Mouse (Mus musculus) erythroblast, embryonic 14.5 days (primary cell): Measurements from ENCODE around the gene Zfp629. TPM values are rescaled to one million over a fixed set of nuclear protein-coding genes. Genes with fewer than 3 reads are reported as not detected.

Experiments
- H3K27me3 ChIP-seq: 2 replicates; pipeline ENCODE4 v1.6.1; 2012; ENCODE audit warnings: inconsistent platforms; ENCODE audit not compliant: control insufficient read depth
- H3K36me3 ChIP-seq: 2 replicates; pipeline ENCODE4 v1.6.1; 2012; ENCODE audit warnings: mild to moderate bottlenecking, inconsistent platforms; ENCODE audit not compliant: control insufficient read depth
- H3K4me1 ChIP-seq: 2 replicates; pipeline ENCODE4 v1.6.1; 2012; ENCODE audit warnings: inconsistent platforms; ENCODE audit not compliant: control insufficient read depth
- H3K4me3 ChIP-seq: replicated peaks from 2 replicates; pipeline ENCODE3; 2012; ENCODE audit warnings: moderate library complexity, mild to moderate bottlenecking, inconsistent platforms
- H3K9me3 ChIP-seq: 2 replicates; pipeline ENCODE4 v1.6.1; 2012; ENCODE audit warnings: low read length, inconsistent platforms, mixed read lengths; ENCODE audit not compliant: control insufficient read depth
- GATA1 ChIP-seq: IDR thresholded peaks from 2 replicates; pipeline ENCODE4 v1.6.1; 2012; ENCODE audit warnings: low read length, inconsistent platforms, mixed read lengths
- TAL1 ChIP-seq: IDR thresholded peaks from 3 replicates; pipeline ENCODE4 v1.6.1; 2012; ENCODE audit warnings: low read length, inconsistent platforms, mixed read lengths
- polyA plus RNA-seq: library from polyadenylated mRNA; stranded (reverse); fragments of >175 nt; gene quantifications from 2 replicates; pipeline ENCODE4 v1.2.3, GENCODE M21; 2012

Zfp629 gene
- polyA plus RNA-seq, result 0.11 and 0.15 TPM in 2 replicates

DNA sequence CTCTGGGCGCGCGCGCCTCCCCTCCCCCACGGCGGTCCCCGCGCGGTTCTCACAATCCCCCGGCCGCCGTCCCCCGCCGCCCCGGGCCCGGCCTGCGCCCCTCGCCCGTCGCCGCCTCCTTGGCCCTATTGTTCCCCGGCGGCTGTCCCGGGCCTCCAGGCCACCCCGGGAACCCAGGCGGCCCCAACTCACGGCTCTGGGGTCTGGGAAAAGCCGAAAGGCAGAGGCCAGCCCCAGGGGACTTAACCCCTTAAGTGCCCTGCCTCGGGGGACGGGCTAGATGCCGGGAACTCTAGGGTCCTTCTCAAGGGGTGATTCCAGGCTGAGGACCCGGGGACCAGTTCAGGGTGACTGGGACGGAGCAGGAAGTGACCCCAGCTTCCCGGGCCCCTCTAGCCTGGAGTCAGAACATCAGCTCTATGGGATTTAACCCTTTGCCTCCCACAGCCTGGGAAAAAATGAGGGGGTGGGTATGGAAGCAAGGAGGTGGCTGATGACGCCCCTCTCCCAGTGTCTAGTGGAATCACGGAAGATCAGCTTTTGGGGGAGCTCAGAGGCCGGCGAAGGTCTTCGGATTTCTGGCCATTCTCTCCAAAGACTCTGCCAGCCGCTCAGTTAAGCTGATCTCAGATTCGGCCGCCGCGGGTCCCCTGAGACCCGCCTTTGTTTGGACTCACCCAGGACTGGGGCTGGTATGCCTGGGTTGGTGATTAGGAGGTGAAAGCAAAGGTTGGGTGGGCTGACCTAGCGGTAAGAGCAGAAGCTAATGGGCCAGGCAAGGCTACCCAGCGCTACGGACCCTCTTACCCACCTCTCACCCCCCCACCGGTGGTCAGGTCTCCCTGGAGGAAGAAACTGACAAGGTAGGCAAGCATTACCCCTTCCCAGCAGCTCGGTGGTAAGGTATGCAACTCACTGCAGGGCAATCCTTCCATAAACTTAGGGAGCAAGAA, at the start of gene Zfp629:
TSS of gene Zfp629 (minus strand) at position 907 of the 953 bp plus-strand sequence.
- Histone ChIP-seq H3K9me3 (peaks cover 16% of the 10 kb centered on the region), H3K4me1 (peaks cover 30% of the 10 kb centered on the region), H3K27me3 (peaks cover 32% of the 10 kb centered on the region), H3K4me3 (peak within 1 kb of the TSS; percentile 74), H3K36me3 (peaks cover 25% of the 10 kb centered on the region)
- TF ChIP-seq TAL1 (no peak), GATA1 (no peak)

GRCm38 (mm10) chr7:127662926-127663325, 47.3 kb upstream of the Zfp629 start:
- TF ChIP-seq TAL1 (no peak), GATA1 (no peak)
- H3K27me3 ChIP-seq, result no peaks in the 10 kb centered on the region
- H3K4me1 ChIP-seq, result peaks cover 1% of the 10 kb centered on the region; the same call in 1 of the 2 replicates
- peaks cover 2% of the 10 kb centered on the region; the same call in 1 of the 2 replicates for H3K36me3 ChIP-seq
- H3K4me3 ChIP-seq, result no peak overlapping the region
- no peaks in the 10 kb centered on the region for H3K9me3 ChIP-seq

GRCm38 (mm10) chr7:127661833-127662232, 46.2 kb upstream of the Zfp629 start:
- no peak for TF ChIP-seq TAL1
- Histone ChIP-seq H3K36me3 (peaks cover 2% of the 10 kb centered on the region; the same call in 1 of the 2 replicates), H3K4me3 (no peak overlapping the region), H3K27me3 (no peaks in the 10 kb centered on the region), H3K9me3 (no peaks in the 10 kb centered on the region), H3K4me1 (peaks cover 1% of the 10 kb centered on the region; the same call in 1 of the 2 replicates)

DNA sequence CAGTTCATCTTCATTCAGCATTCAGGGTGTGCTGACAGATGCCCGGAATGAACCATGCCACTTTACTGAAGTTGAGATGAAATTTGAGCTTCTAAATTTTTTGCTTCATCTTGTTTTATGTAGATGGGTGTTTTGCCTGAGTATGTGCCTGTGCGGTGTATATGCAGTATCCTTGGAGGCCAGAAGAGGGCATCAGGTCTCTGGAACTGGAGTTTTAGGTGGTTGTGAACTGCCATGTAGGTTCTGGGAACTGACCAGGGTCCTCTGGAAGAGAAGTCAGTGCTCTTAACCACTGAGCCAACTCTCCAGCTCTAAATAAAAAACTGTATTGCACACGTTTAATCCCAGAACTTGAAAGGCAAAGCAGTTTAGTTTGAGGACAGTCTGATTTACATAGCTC, 45.3 kb upstream of the Zfp629 start:
- no peak overlapping the region for H3K4me3 ChIP-seq
- H3K36me3 ChIP-seq, result no peaks in the 10 kb centered on the region; the same call in 1 of the 2 replicates
- H3K9me3 ChIP-seq, result no peaks in the 10 kb centered on the region; the same call in 1 of the 2 replicates
- peaks cover 1% of the 10 kb centered on the region; the same call in 1 of the 2 replicates for H3K4me1 ChIP-seq
- TF ChIP-seq TAL1 (no peak), GATA1 (no peak)
- H3K27me3 ChIP-seq, result no peaks in the 10 kb centered on the region

DNA sequence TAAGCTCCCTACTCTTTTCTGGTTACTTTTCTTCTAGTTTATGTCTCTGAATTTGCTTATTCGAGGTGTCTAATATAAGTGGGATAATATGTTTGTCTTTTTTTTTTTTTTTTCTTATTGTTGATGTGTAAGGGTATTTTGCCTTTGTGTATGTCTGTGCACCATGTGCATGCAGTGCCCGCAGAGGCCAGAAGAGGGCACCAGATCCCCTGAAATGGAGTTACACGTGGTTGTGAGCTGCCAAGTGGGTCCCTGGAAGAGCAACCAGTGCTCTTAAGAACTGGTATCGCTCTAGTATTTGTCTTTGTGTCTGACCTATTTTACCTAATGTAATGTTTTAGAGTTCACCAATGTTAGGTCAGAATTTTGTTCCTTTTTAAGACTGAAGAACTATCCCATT, 41.3 kb upstream of the Zfp629 start:
- Histone ChIP-seq H3K9me3 (no peaks in the 10 kb centered on the region; the same call in 1 of the 2 replicates), H3K36me3 (no peaks in the 10 kb centered on the region), H3K27me3 (peaks cover 2% of the 10 kb centered on the region), H3K4me3 (no peak overlapping the region), H3K4me1 (no peaks in the 10 kb centered on the region)
- TF ChIP-seq GATA1 (no peak), TAL1 (no peak)

- Histone ChIP-seq H3K4me3 (no peak overlapping the region), H3K4me1 (peaks cover 2% of the 10 kb centered on the region; the same call in 1 of the 2 replicates), H3K36me3 (no peaks in the 10 kb centered on the region), H3K27me3 (peaks cover 10% of the 10 kb centered on the region), H3K9me3 (no peaks in the 10 kb centered on the region; the same call in 1 of the 2 replicates)
- TF ChIP-seq TAL1 (no peak), GATA1 (no peak)
These were observed 38.7 kb upstream of the Zfp629 start for GRCm38 (mm10) chr7:127654318-127654717.

- H3K9me3 ChIP-seq, result no peaks in the 10 kb centered on the region; the same call in 1 of the 2 replicates
- peaks cover 10% of the 10 kb centered on the region for H3K27me3 ChIP-seq
- TF ChIP-seq TAL1 (no peak), GATA1 (no peak)
- H3K4me1 ChIP-seq, result peaks cover 2% of the 10 kb centered on the region; the same call in 1 of the 2 replicates
- H3K36me3 ChIP-seq, result no peaks in the 10 kb centered on the region
- no peak overlapping the region for H3K4me3 ChIP-seq
These were observed 36.5 kb upstream of the Zfp629 start for GRCm38 (mm10) chr7:127652050-127652449.

- Histone ChIP-seq H3K36me3 (no peaks in the 10 kb centered on the region), H3K4me3 (no peak overlapping the region), H3K27me3 (peaks cover 10% of the 10 kb centered on the region), H3K9me3 (no peaks in the 10 kb centered on the region; the same call in 1 of the 2 replicates), H3K4me1 (peaks cover 2% of the 10 kb centered on the region; the same call in 1 of the 2 replicates)
- TF ChIP-seq TAL1 (no peak), GATA1 (no peak)
These were observed 36.0 kb upstream of the Zfp629 start for GRCm38 (mm10) chr7:127651624-127652023.

DNA sequence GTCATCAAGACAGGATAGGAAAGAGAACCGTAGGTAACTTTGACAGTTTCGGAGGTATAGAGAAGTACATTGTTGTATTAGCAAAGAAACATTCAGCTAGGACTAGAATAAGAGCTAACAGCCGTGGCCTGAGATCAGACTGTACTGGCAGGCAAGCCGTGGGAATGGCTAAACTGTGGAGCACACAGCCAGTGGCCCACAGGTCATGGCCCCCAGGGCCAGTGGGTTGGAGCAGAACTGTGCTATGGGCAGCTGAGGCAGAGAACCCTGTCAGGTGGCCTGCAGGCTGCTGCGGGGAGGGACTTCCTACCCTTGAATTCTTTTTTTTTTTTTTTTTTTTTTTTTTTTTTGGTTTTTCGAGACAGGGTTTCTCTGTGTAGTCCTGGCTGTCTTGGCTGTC, 33.6 kb upstream of the Zfp629 start:
- Histone ChIP-seq H3K36me3 (no peaks in the 10 kb centered on the region), H3K4me1 (peaks cover 2% of the 10 kb centered on the region; the same call in 1 of the 2 replicates), H3K4me3 (no peak overlapping the region), H3K27me3 (peaks cover 12% of the 10 kb centered on the region), H3K9me3 (no peaks in the 10 kb centered on the region)
- TF ChIP-seq GATA1 (no peak), TAL1 (no peak)
